ENCODE assay signal across 10 mouse cellular contexts in genomic region chr6:61296188-61297037, GRCm38 (mm10).
DNase-seq lines count a peak whose midpoint lies in the region; ATAC-seq and TF ChIP-seq lines count a peak whose summit lies in the region.
"Had no signal": no experiment of that assay in that cellular context is flagged by ENCODE, and none has a peak within 500 bp of the region (broad histone marks: within the 10 kb centered on the region; RNA-seq: fewer than 3 reads in every experiment).

No protein-coding gene starts in this region.

- H3K9ac ChIP-seq in forebrain, embryonic 15.5 days (replicated peaks) = no peak overlapping the region
- no peak overlapping the region for H3K9ac ChIP-seq in forebrain, embryonic 12.5 days
- H3K9ac ChIP-seq in midbrain, embryonic 14.5 days (replicated peaks; ENCODE audit: low read length) = no peak overlapping the region
- no peak overlapping the region for H3K9ac ChIP-seq in midbrain, embryonic 11.5 days (ENCODE audit: low read length)
- H3K9ac ChIP-seq: liver, embryonic 13.5 days had no signal

- 31% methylated on average over 6 of the region's 6 CpGs for WGBS in forebrain, embryonic 15.5 days
- 67% methylated on average over 6 of the region's 6 CpGs for WGBS in forebrain, embryonic 12.5 days
- WGBS in midbrain, embryonic 14.5 days = 66% methylated on average over 6 of the region's 6 CpGs
- 84% methylated on average over 6 of the region's 6 CpGs for WGBS in midbrain, embryonic 11.5 days

- peak; percentile 54 for DNase-seq in midbrain, embryonic 14.5 days
- no peak for DNase-seq in midbrain, embryonic 11.5 days (ENCODE audit: low spot score, missing footprints)
- DNase-seq in layer of hippocampus, postnatal 14 days (ENCODE audit: low spot score in 2 of 2) = peak; percentile 35 to 87
- no peak for DNase-seq in c-Kit-positive CD71-positive TER-119-positive erythroid progenitor cells, embryonic 14.5 days (ENCODE audit: low spot score)
- DNase-seq: liver, embryonic 13.5 days; thymus, adult 2 months had no signal

- H3K27ac ChIP-seq in forebrain, embryonic 15.5 days (replicated peaks) = peak overlapping the region; percentile 60
- no peak overlapping the region for H3K27ac ChIP-seq in forebrain, embryonic 12.5 days
- no peak overlapping the region for H3K27ac ChIP-seq in midbrain, embryonic 14.5 days (replicated peaks; ENCODE audit: low read depth, low read length)
- no peak overlapping the region for H3K27ac ChIP-seq in midbrain, embryonic 11.5 days (ENCODE audit: low read depth, low read length)
- H3K27ac ChIP-seq in embryonic fibroblast, embryonic 13.5 days (ENCODE audit: insufficient read depth, low read length) = peak overlapping the region; percentile 61; the same call in 1 of the 2 replicates
- H3K27ac ChIP-seq: liver, embryonic 13.5 days; macrophage had no signal

- no peak for TF ChIP-seq CTCF in embryonic fibroblast, embryonic 13.5 days (IDR thresholded peaks at IDR 0.05; ENCODE audit: borderline replicate concordance, insufficient read depth, low read length)

- peak; percentile 95 for ATAC-seq in forebrain, embryonic 15.5 days (replicated peaks)
- ATAC-seq in forebrain, embryonic 12.5 days (ENCODE audit: low FRiP score) = no peak
- 0 out of 2 replicates have a peak, but pooled peaks have one; percentile 46 for ATAC-seq in midbrain, embryonic 14.5 days (ENCODE audit: low FRiP score, low TSS enrichment)
- ATAC-seq in midbrain, embryonic 11.5 days (ENCODE audit: low FRiP score) = no peak

- no peaks in the 10 kb centered on the region for H3K36me3 ChIP-seq in forebrain, embryonic 15.5 days
- no peaks in the 10 kb centered on the region for H3K36me3 ChIP-seq in forebrain, embryonic 12.5 days (replicated peaks)
- H3K36me3 ChIP-seq in midbrain, embryonic 14.5 days (ENCODE audit: control insufficient read depth, insufficient read depth, low read length) = no peaks in the 10 kb centered on the region
- H3K36me3 ChIP-seq in midbrain, embryonic 11.5 days (ENCODE audit: control insufficient read depth, insufficient read depth, low read length) = no peaks in the 10 kb centered on the region
- H3K36me3 ChIP-seq: liver, embryonic 13.5 days had no signal

- no peak overlapping the region for H3K4me2 ChIP-seq in forebrain, embryonic 15.5 days (replicated peaks)
- no peak overlapping the region for H3K4me2 ChIP-seq in forebrain, embryonic 12.5 days
- no peak overlapping the region for H3K4me2 ChIP-seq in midbrain, embryonic 14.5 days (ENCODE audit: low read length)
- H3K4me2 ChIP-seq in midbrain, embryonic 11.5 days = no peak overlapping the region
- H3K4me2 ChIP-seq: liver, embryonic 13.5 days had no signal

- no peak overlapping the region for H3K4me3 ChIP-seq in forebrain, embryonic 15.5 days
- no peak overlapping the region for H3K4me3 ChIP-seq in forebrain, embryonic 12.5 days (replicated peaks)
- no peak overlapping the region for H3K4me3 ChIP-seq in midbrain, embryonic 14.5 days (replicated peaks; ENCODE audit: low read depth, low read length)
- H3K4me3 ChIP-seq in midbrain, embryonic 11.5 days (ENCODE audit: low read depth, low read length) = no peak overlapping the region
- no peak overlapping the region for H3K4me3 ChIP-seq in embryonic fibroblast, embryonic 13.5 days (ENCODE audit: insufficient read depth, low read length)
- H3K4me3 ChIP-seq: liver, embryonic 13.5 days had no signal

- H3K27me3 ChIP-seq in forebrain, embryonic 15.5 days = no peaks in the 10 kb centered on the region
- H3K27me3 ChIP-seq in forebrain, embryonic 12.5 days = no peaks in the 10 kb centered on the region
- no peaks in the 10 kb centered on the region for H3K27me3 ChIP-seq in midbrain, embryonic 14.5 days (ENCODE audit: control insufficient read depth, insufficient read depth, low read length)
- no peaks in the 10 kb centered on the region for H3K27me3 ChIP-seq in midbrain, embryonic 11.5 days (ENCODE audit: control insufficient read depth, insufficient read depth, low read length)
- H3K27me3 ChIP-seq: liver, embryonic 13.5 days had no signal

- H3K9me3 ChIP-seq in forebrain, embryonic 15.5 days = no peaks in the 10 kb centered on the region
- no peaks in the 10 kb centered on the region for H3K9me3 ChIP-seq in forebrain, embryonic 12.5 days
- no peaks in the 10 kb centered on the region for H3K9me3 ChIP-seq in midbrain, embryonic 14.5 days (ENCODE audit: control insufficient read depth, low read length)
- no peaks in the 10 kb centered on the region for H3K9me3 ChIP-seq in midbrain, embryonic 11.5 days (ENCODE audit: control insufficient read depth, low read length)
- H3K9me3 ChIP-seq: liver, embryonic 13.5 days had no signal

- TF ChIP-seq POLR2A in embryonic fibroblast, embryonic 13.5 days (IDR thresholded peaks at IDR 0.05; ENCODE audit: low read depth, low read length) = no peak

- H3K4me1 ChIP-seq in forebrain, embryonic 15.5 days = peaks cover 25% of the 10 kb centered on the region
- H3K4me1 ChIP-seq in forebrain, embryonic 12.5 days = peaks cover 6% of the 10 kb centered on the region; the same call in 1 of the 2 replicates
- no peaks in the 10 kb centered on the region; the same call in 1 of the 2 replicates for H3K4me1 ChIP-seq in midbrain, embryonic 14.5 days (ENCODE audit: control insufficient read depth, insufficient read depth, low read length)
- H3K4me1 ChIP-seq in midbrain, embryonic 11.5 days (ENCODE audit: control insufficient read depth, insufficient read depth, low read length) = no peaks in the 10 kb centered on the region
- peaks cover 9% of the 10 kb centered on the region for H3K4me1 ChIP-seq in embryonic fibroblast, embryonic 13.5 days (ENCODE audit: control insufficient read depth, insufficient read depth, low read length)
- H3K4me1 ChIP-seq: liver, embryonic 13.5 days had no signal

Comparison
In these comparisons a context has a peak if more than half of its experiments do, and no peak if none do; other contexts are left out.
1. ATAC-seq: peak in forebrain, embryonic 15.5 days (single experiment) and midbrain, embryonic 14.5 days (single experiment); none in forebrain, embryonic 12.5 days (single experiment) and midbrain, embryonic 11.5 days (single experiment).
2. H3K27ac ChIP-seq: peak in forebrain, embryonic 15.5 days (single experiment) and embryonic fibroblast, embryonic 13.5 days (single experiment); none in forebrain, embryonic 12.5 days (single experiment), midbrain, embryonic 14.5 days (single experiment) and midbrain, embryonic 11.5 days (single experiment).
3. DNase-seq: peak in midbrain, embryonic 14.5 days (single experiment) and layer of hippocampus, postnatal 14 days (2 of 2); none in midbrain, embryonic 11.5 days (single experiment) and c-Kit-positive CD71-positive TER-119-positive erythroid progenitor cells, embryonic 14.5 days (single experiment).